Mouse (Mus musculus): Measurements from ENCODE around the gene Stk11.

Gene Stk11

GRCm38 (mm10) chr10:80075924-80076323 lies 39.7 kb upstream of the Stk11 start:
- TF ChIP-seq NANOG (IDR thresholded peaks at IDR 0.05; ENCODE audit: borderline replicate concordance, low read length) (no peak), CTCF (conservative IDR thresholded peaks at IDR 0.05; ENCODE audit: low read length) (no peak), POU5F1 (IDR thresholded peaks at IDR 0.05; ENCODE audit: borderline replicate concordance, low read length) (no peak)
- Histone ChIP-seq H3K9me3 (ENCODE audit: low read length) (no peaks in the 10 kb centered on the region), H3K36me3 (ENCODE audit: insufficient read depth, low read length) (peaks cover 87% of the 10 kb centered on the region), H3K4me1 (replicated peaks; ENCODE audit: low read depth, low read length) (peaks cover 98% of the 10 kb centered on the region), H3K4me3 (replicated peaks; ENCODE audit: low read length) (peak overlapping the region; percentile 79; the same call in 1 of the 2 replicates), H3K27me3 (ENCODE audit: insufficient read depth, low read length) (no peaks in the 10 kb centered on the region)

GRCm38 (mm10) chr10:80076386-80076785 lies 39.2 kb upstream of the Stk11 start:
- Histone ChIP-seq H3K27me3 (ENCODE audit: insufficient read depth, low read length) (no peaks in the 10 kb centered on the region), H3K9me3 (ENCODE audit: low read length) (no peaks in the 10 kb centered on the region), H3K4me1 (replicated peaks; ENCODE audit: low read depth, low read length) (peaks cover 98% of the 10 kb centered on the region), H3K36me3 (ENCODE audit: insufficient read depth, low read length) (peaks cover 87% of the 10 kb centered on the region), H3K4me3 (replicated peaks; ENCODE audit: low read length) (0 out of 2 replicates have a peak overlapping the region, but pooled peaks have one; percentile 79)
- TF ChIP-seq CTCF (conservative IDR thresholded peaks at IDR 0.05; ENCODE audit: low read length) (no peak), NANOG (IDR thresholded peaks at IDR 0.05; ENCODE audit: borderline replicate concordance, low read length) (no peak), POU5F1 (IDR thresholded peaks at IDR 0.05; ENCODE audit: borderline replicate concordance, low read length) (no peak)

- Histone ChIP-seq H3K27me3 (ENCODE audit: insufficient read depth, low read length) (no peaks in the 10 kb centered on the region), H3K36me3 (ENCODE audit: insufficient read depth, low read length) (peaks cover 87% of the 10 kb centered on the region), H3K4me1 (replicated peaks; ENCODE audit: low read depth, low read length) (peaks cover 91% of the 10 kb centered on the region), H3K4me3 (replicated peaks; ENCODE audit: low read length) (no peak overlapping the region), H3K9me3 (ENCODE audit: low read length) (no peaks in the 10 kb centered on the region)
- TF ChIP-seq POU5F1 (IDR thresholded peaks at IDR 0.05; ENCODE audit: borderline replicate concordance, low read length) (no peak), CTCF (conservative IDR thresholded peaks at IDR 0.05; ENCODE audit: low read length) (no peak), NANOG (IDR thresholded peaks at IDR 0.05; ENCODE audit: borderline replicate concordance, low read length) (no peak)
These were observed 38.3 kb upstream of the Stk11 start for GRCm38 (mm10) chr10:80077312-80077711.

GRCm38 (mm10) chr10:80078366-80078765 lies 37.2 kb upstream of the Stk11 start:
- H3K36me3 ChIP-seq (ENCODE audit: insufficient read depth, low read length) = peaks cover 87% of the 10 kb centered on the region

GRCm38 (mm10) chr10:80080396-80081070 lies 35.1 kb upstream of the Stk11 start:
- no peak for TF ChIP-seq CTCF (conservative IDR thresholded peaks at IDR 0.05; ENCODE audit: low read length)
- no peak for TF ChIP-seq POU5F1 (IDR thresholded peaks at IDR 0.05; ENCODE audit: borderline replicate concordance, low read length)
- TF ChIP-seq NANOG (IDR thresholded peaks at IDR 0.05; ENCODE audit: borderline replicate concordance, low read length) = no peak
- H3K27me3 ChIP-seq (ENCODE audit: insufficient read depth, low read length) = no peaks in the 10 kb centered on the region
- no peak overlapping the region for H3K4me3 ChIP-seq (replicated peaks; ENCODE audit: low read length)
- H3K9me3 ChIP-seq (ENCODE audit: low read length) = no peaks in the 10 kb centered on the region
- H3K4me1 ChIP-seq (replicated peaks; ENCODE audit: low read depth, low read length) = peaks cover 62% of the 10 kb centered on the region
- H3K36me3 ChIP-seq (ENCODE audit: insufficient read depth, low read length) = peaks cover 100% of the 10 kb centered on the region

More at GRCm38 (mm10) chr10:80078366-80078765, 37.2 kb upstream of the Stk11 start:
- Histone ChIP-seq H3K4me1 (replicated peaks; ENCODE audit: low read depth, low read length) (peaks cover 84% of the 10 kb centered on the region), H3K27me3 (ENCODE audit: insufficient read depth, low read length) (no peaks in the 10 kb centered on the region), H3K9me3 (ENCODE audit: low read length) (no peaks in the 10 kb centered on the region), H3K4me3 (replicated peaks; ENCODE audit: low read length) (0 out of 2 replicates have a peak overlapping the region, but pooled peaks have one; percentile 5)
- TF ChIP-seq CTCF (conservative IDR thresholded peaks at IDR 0.05; ENCODE audit: low read length) = no peak
- TF ChIP-seq POU5F1 (IDR thresholded peaks at IDR 0.05; ENCODE audit: borderline replicate concordance, low read length) = no peak
- TF ChIP-seq NANOG (IDR thresholded peaks at IDR 0.05; ENCODE audit: borderline replicate concordance, low read length) = no peak

GRCm38 (mm10) chr10:80081075-80081474 lies 34.5 kb upstream of the Stk11 start:
- Histone ChIP-seq H3K36me3 (ENCODE audit: insufficient read depth, low read length) (peaks cover 99% of the 10 kb centered on the region), H3K4me1 (replicated peaks; ENCODE audit: low read depth, low read length) (peaks cover 57% of the 10 kb centered on the region), H3K9me3 (ENCODE audit: low read length) (no peaks in the 10 kb centered on the region), H3K27me3 (ENCODE audit: insufficient read depth, low read length) (no peaks in the 10 kb centered on the region), H3K4me3 (replicated peaks; ENCODE audit: low read length) (no peak overlapping the region)
- TF ChIP-seq POU5F1 (IDR thresholded peaks at IDR 0.05; ENCODE audit: borderline replicate concordance, low read length) (no peak), CTCF (conservative IDR thresholded peaks at IDR 0.05; ENCODE audit: low read length) (no peak), NANOG (IDR thresholded peaks at IDR 0.05; ENCODE audit: borderline replicate concordance, low read length) (no peak)

GRCm38 (mm10) chr10:80084817-80085487 lies 30.7 kb upstream of the Stk11 start:
- Histone ChIP-seq H3K27me3 (ENCODE audit: insufficient read depth, low read length) (no peaks in the 10 kb centered on the region), H3K9me3 (ENCODE audit: low read length) (no peaks in the 10 kb centered on the region), H3K36me3 (ENCODE audit: insufficient read depth, low read length) (peaks cover 77% of the 10 kb centered on the region), H3K4me3 (replicated peaks; ENCODE audit: low read length) (no peak overlapping the region), H3K4me1 (replicated peaks; ENCODE audit: low read depth, low read length) (peaks cover 44% of the 10 kb centered on the region)
- TF ChIP-seq NANOG (IDR thresholded peaks at IDR 0.05; ENCODE audit: borderline replicate concordance, low read length) = no peak
- TF ChIP-seq POU5F1 (IDR thresholded peaks at IDR 0.05; ENCODE audit: borderline replicate concordance, low read length) = no peak
- TF ChIP-seq CTCF (conservative IDR thresholded peaks at IDR 0.05; ENCODE audit: low read length) = no peak

- no peak for TF ChIP-seq POU5F1 (IDR thresholded peaks at IDR 0.05; ENCODE audit: borderline replicate concordance, low read length)
- TF ChIP-seq NANOG (IDR thresholded peaks at IDR 0.05; ENCODE audit: borderline replicate concordance, low read length) = no peak
- TF ChIP-seq CTCF (conservative IDR thresholded peaks at IDR 0.05; ENCODE audit: low read length) = no peak
- Histone ChIP-seq H3K4me3 (replicated peaks; ENCODE audit: low read length) (no peak overlapping the region), H3K27me3 (ENCODE audit: insufficient read depth, low read length) (no peaks in the 10 kb centered on the region), H3K9me3 (ENCODE audit: low read length) (no peaks in the 10 kb centered on the region), H3K36me3 (ENCODE audit: insufficient read depth, low read length) (peaks cover 74% of the 10 kb centered on the region), H3K4me1 (replicated peaks; ENCODE audit: low read depth, low read length) (peaks cover 42% of the 10 kb centered on the region)
These were observed 28.8 kb upstream of the Stk11 start for GRCm38 (mm10) chr10:80086847-80087246.

Measured in E14TG2a.4 (cell line).